Mouse (Mus musculus) MEL (cell line): ENCODE results near the gene Epha5. TPM values are rescaled to one million over a fixed set of nuclear protein-coding genes. Genes with fewer than 3 reads are reported as not detected.

Experiments
- DNase-seq: peaks from one replicate; pipeline ENCODE4 v3.0.0; 2011; ENCODE audit warnings: low read depth, low spot score
- H3K27ac ChIP-seq: 2 replicates; pipeline ENCODE4 v1.5.1; 2012; ENCODE audit warnings: low read depth, mild to moderate bottlenecking, control low read depth, low read length, moderate library complexity; ENCODE audit not compliant: control insufficient read depth
- H3K27me3 ChIP-seq, 2 experiments: fragments of 150-350 bp in 1 of 2; sonication (generic) in 1 of 2; 2 replicates each; pipeline ENCODE4 v1.6.1; 2012; ENCODE audit warnings: low read length in 2 of 2, mild to moderate bottlenecking in 2 of 2, improper control_type of control experiment in 1 of 2, moderate library complexity in 1 of 2; ENCODE audit not compliant: insufficient read depth in 2 of 2, control insufficient read depth in 1 of 2
- H3K36me3 ChIP-seq, 2 experiments: 2 replicates each; pipeline ENCODE4 v1.6.1; 2012 to 2014; ENCODE audit warnings: low read length in 2 of 2, improper control_type of control experiment in 1 of 2, inconsistent platforms in 1 of 2, mild to moderate bottlenecking in 1 of 2; ENCODE audit not compliant: insufficient read depth in 2 of 2, control insufficient read depth in 1 of 2
- H3K4me1 ChIP-seq, 2 experiments: fragments of 150-350 bp in 1 of 2; sonication (generic) in 1 of 2; 2 replicates each; pipeline ENCODE4 v1.6.1; 2012; ENCODE audit warnings: low read length in 2 of 2, improper control_type of control experiment in 1 of 2, mild to moderate bottlenecking in 1 of 2; ENCODE audit not compliant: insufficient read depth in 2 of 2, control insufficient read depth in 1 of 2
- H3K4me3 ChIP-seq, 2 experiments: fragments of 150-350 bp in 1 of 2; sonication (generic) in 1 of 2; 2 replicates each; pipeline ENCODE4 v1.5.1; 2012; ENCODE audit warnings: low read depth in 2 of 2, low read length in 2 of 2, mild to moderate bottlenecking in 2 of 2, moderate library complexity in 2 of 2, control low read depth in 1 of 2, improper control_type of control experiment in 1 of 2; ENCODE audit not compliant: control insufficient read depth in 1 of 2, insufficient read depth in 1 of 2
- H3K79me2 ChIP-seq: 2 replicates; pipeline ENCODE4 v1.6.1; 2012; ENCODE audit warnings: mild to moderate bottlenecking, low read length, moderate library complexity; ENCODE audit not compliant: control insufficient read depth, poor library complexity, insufficient read depth
- H3K9ac ChIP-seq: 2 replicates; pipeline ENCODE4 v1.6.1; 2012; ENCODE audit warnings: low read depth, mild to moderate bottlenecking, control low read depth, low read length, moderate library complexity; ENCODE audit not compliant: control insufficient read depth, poor library complexity, severe bottlenecking
- H3K9me3 ChIP-seq: fragments of 150-350 bp; sonication (generic); replicated peaks from 2 replicates; pipeline ENCODE4 v1.6.1; 2012; ENCODE audit warnings: mild to moderate bottlenecking, low read length, improper control_type of control experiment, moderate library complexity; ENCODE audit not compliant: insufficient read depth
- BHLHE40 ChIP-seq: IDR thresholded peaks from 2 replicates; pipeline ENCODE4 v1.6.1; 2012; ENCODE audit warnings: low read depth, mild to moderate bottlenecking, inconsistent platforms, low read length, improper control_type of control experiment, borderline replicate concordance
- CHD1 ChIP-seq: IDR thresholded peaks from 2 replicates; pipeline ENCODE4 v1.6.1; 2012; ENCODE audit warnings: low read depth, mild to moderate bottlenecking, inconsistent platforms, low read length, improper control_type of control experiment
- E2F4 ChIP-seq: IDR thresholded peaks from 2 replicates; pipeline ENCODE4 v1.6.1; 2011; ENCODE audit warnings: low read depth, low read length, improper control_type of control experiment, borderline replicate concordance
- ELF1 ChIP-seq: IDR thresholded peaks from 2 replicates; pipeline ENCODE4 v1.6.1; 2014; ENCODE audit warnings: low read depth, mild to moderate bottlenecking, inconsistent platforms, low read length, improper control_type of control experiment, moderate library complexity
- GATA1 ChIP-seq: IDR thresholded peaks from 2 replicates; pipeline ENCODE4 v1.6.1; 2011; ENCODE audit warnings: low read depth, low read length, improper control_type of control experiment
- HCFC1 ChIP-seq: IDR thresholded peaks from 2 replicates; pipeline ENCODE4 v1.6.1; 2012; ENCODE audit warnings: low read depth, mild to moderate bottlenecking, inconsistent platforms, low read length, improper control_type of control experiment, moderate library complexity
- JUND ChIP-seq: IDR thresholded peaks from 2 replicates; pipeline ENCODE4 v1.6.1; 2011; ENCODE audit warnings: low read depth, mild to moderate bottlenecking, improper control_type of control experiment, low read length
- KAT2A ChIP-seq: conservative IDR thresholded peaks from 2 replicates; pipeline ENCODE4 v1.6.1; 2012; ENCODE audit warnings: low read depth, low read length, improper control_type of control experiment, inconsistent platforms
- MAX ChIP-seq: IDR thresholded peaks from 2 replicates; pipeline ENCODE4 v1.6.1; 2011; ENCODE audit warnings: low read length, improper control_type of control experiment
- MAZ ChIP-seq: IDR thresholded peaks from 2 replicates; pipeline ENCODE4 v1.6.1; 2012; ENCODE audit warnings: low read depth, mild to moderate bottlenecking, inconsistent platforms, low read length, improper control_type of control experiment
- MEF2A ChIP-seq: IDR thresholded peaks from 2 replicates; pipeline ENCODE4 v1.6.1; 2014; ENCODE audit warnings: low read depth, mild to moderate bottlenecking, inconsistent platforms, low read length, improper control_type of control experiment; ENCODE audit not compliant: poor library complexity, insufficient replicate concordance, severe bottlenecking; ENCODE audit errors: extremely low read depth
- MXI1 ChIP-seq: IDR thresholded peaks from 2 replicates; pipeline ENCODE4 v1.6.1; 2011; ENCODE audit warnings: mild to moderate bottlenecking, low read depth, low read length, improper control_type of control experiment
- NELFE ChIP-seq: IDR thresholded peaks from 2 replicates; pipeline ENCODE4 v1.6.1; 2011; ENCODE audit warnings: low read depth, low read length, improper control_type of control experiment
- POLR2A ChIP-seq, 2 experiments: IDR thresholded peaks; 2 replicates each; pipeline ENCODE4 v1.6.1; 2011 to 2012; ENCODE audit warnings: low read length in 2 of 2, mild to moderate bottlenecking in 2 of 2, control low read depth in 1 of 2, improper control_type of control experiment in 1 of 2, low read depth in 1 of 2, moderate library complexity in 1 of 2; ENCODE audit not compliant: control insufficient read depth in 1 of 2, insufficient read depth in 1 of 2, poor library complexity in 1 of 2
- RCOR1 ChIP-seq: IDR thresholded peaks from 2 replicates; pipeline ENCODE4 v1.6.1; 2012; ENCODE audit warnings: low read depth, mild to moderate bottlenecking, inconsistent platforms, low read length, improper control_type of control experiment
- SMC3 ChIP-seq: IDR thresholded peaks from 2 replicates; pipeline ENCODE4 v1.6.1; 2011; ENCODE audit warnings: low read depth, low read length, improper control_type of control experiment
- TAL1 ChIP-seq: IDR thresholded peaks from 2 replicates; pipeline ENCODE4 v1.6.1; 2012; ENCODE audit warnings: mild to moderate bottlenecking, inconsistent platforms, low read length, moderate library complexity, mixed read lengths
- TBP ChIP-seq: IDR thresholded peaks from 2 replicates; pipeline ENCODE4 v1.8.0; 2011; ENCODE audit warnings: low read depth, low read length, improper control_type of control experiment
- UBTF ChIP-seq: IDR thresholded peaks from 2 replicates; pipeline ENCODE4 v1.6.1; 2012; ENCODE audit warnings: low read depth, mild to moderate bottlenecking, inconsistent platforms, low read length, improper control_type of control experiment, moderate library complexity, borderline replicate concordance; ENCODE audit not compliant: insufficient read depth
- ZC3H11A ChIP-seq: IDR thresholded peaks from 2 replicates; pipeline ENCODE4 v1.6.1; 2012; ENCODE audit warnings: low read depth, mild to moderate bottlenecking, inconsistent platforms, low read length, improper control_type of control experiment
- ZKSCAN1 ChIP-seq: IDR thresholded peaks from 2 replicates; pipeline ENCODE4 v1.6.1; 2012; ENCODE audit warnings: low read depth, mild to moderate bottlenecking, inconsistent platforms, low read length, improper control_type of control experiment, moderate library complexity
- ZMIZ1 ChIP-seq: IDR thresholded peaks from 2 replicates; pipeline ENCODE4 v1.6.1; 2012; ENCODE audit warnings: low read depth, mild to moderate bottlenecking, inconsistent platforms, low read length, improper control_type of control experiment, moderate library complexity
- ZNF384 ChIP-seq: IDR thresholded peaks from 2 replicates; pipeline ENCODE4 v1.6.1; 2012; ENCODE audit warnings: low read depth, mild to moderate bottlenecking, inconsistent platforms, low read length, improper control_type of control experiment
- polyA plus RNA-seq, 2 experiments: library from polyadenylated mRNA; stranded (reverse) in 1 of 2; unstranded in 1 of 2; fragments of >175 nt in 1 of 2; fragments of >200 nt in 1 of 2; gene quantifications; 2 replicates each; pipeline versions ENCODE4 v1.2.1 to v1.2.4; 2012; ENCODE audit warnings: low replicate concordance in 2 of 2, low read depth in 1 of 2; ENCODE audit not compliant: insufficient read length in 2 of 2, insufficient read depth in 1 of 2, missing spikeins in 1 of 2
- total RNA-seq: library from RNA; depleted of rRNA; stranded (reverse); fragments of 300-350 nt; gene quantifications from 2 replicates; pipeline ENCODE4 v1.2.3, GENCODE M21; 2012

The Epha5 gene
- total and polyA plus RNA-seq, 3 experiments: not detected

GRCm38 (mm10) chr5:84359430-84359829, 57.8 kb downstream of the Epha5 start:
- H3K79me2 ChIP-seq: no peaks in the 10 kb centered on the region
- H3K4me1 ChIP-seq: no peaks in the 10 kb centered on the region
- H3K9me3 ChIP-seq: no peaks in the 10 kb centered on the region
- DNase-seq: no peak
- no peak overlapping the region for H3K9ac ChIP-seq
- no peak overlapping the region for H3K27ac ChIP-seq
- no peaks in the 10 kb centered on the region for H3K27me3 ChIP-seq
- no peak overlapping the region for H3K4me3 ChIP-seq
- no peaks in the 10 kb centered on the region for H3K36me3 ChIP-seq
- TF ChIP-seq ZNF384 (no peak), MAX (no peak), ZMIZ1 (no peak), ZKSCAN1 (no peak), TAL1 (no peak), SMC3 (no peak), UBTF (no peak), KAT2A (no peak), HCFC1 (no peak)

DNA sequence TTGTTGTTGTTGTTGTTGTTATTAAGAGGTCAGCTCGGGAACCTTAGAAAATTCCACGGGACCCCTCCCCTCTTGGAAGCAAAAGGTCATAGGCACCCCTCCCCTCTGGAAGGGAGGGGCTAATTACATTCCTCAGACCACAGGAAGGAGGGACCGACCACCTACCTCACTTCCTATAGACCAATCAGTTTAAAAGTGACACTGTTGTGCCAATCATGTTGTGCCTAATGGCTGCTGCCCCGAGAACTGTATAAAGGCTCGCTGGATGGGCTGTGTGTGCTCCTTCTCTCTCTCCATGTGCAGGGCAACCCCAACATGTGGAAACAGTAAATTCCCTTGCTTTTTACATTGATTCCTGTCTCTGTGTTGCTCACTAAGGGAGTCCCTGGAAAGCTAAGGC, 64.1 kb downstream of the Epha5 start:
- Histone ChIP-seq H3K9ac (no peak overlapping the region), H3K79me2 (no peaks in the 10 kb centered on the region)
- TF ChIP-seq ZKSCAN1 (no peak), RCOR1 (no peak), BHLHE40 (no peak), GATA1 (no peak), UBTF (no peak), E2F4 (no peak), ELF1 (no peak), CHD1 (no peak), JUND (no peak), MAZ (no peak), NELFE (no peak), KAT2A (no peak), TBP (no peak), ZC3H11A (no peak), MEF2A (no peak), MXI1 (no peak), POLR2A (IDR thresholded peaks at IDR 0.05; ENCODE audit: control insufficient read depth in 1 of 2, insufficient read depth in 1 of 2, low read depth in 1 of 2, low read length in 2 of 2, poor library complexity in 1 of 2) (no peak)
- TF ChIP-seq, all 39 proteins: peak for 0
- no peaks in the 10 kb centered on the region for H3K4me1 ChIP-seq
- no peaks in the 10 kb centered on the region for H3K36me3 ChIP-seq
- no peak overlapping the region for H3K27ac ChIP-seq
- no peaks in the 10 kb centered on the region for H3K27me3 ChIP-seq
- DNase-seq: no peak
- H3K4me3 ChIP-seq: no peak overlapping the region
- H3K9me3 ChIP-seq: no peaks in the 10 kb centered on the region
